Comparison of ENCODE assay signal across 8 mouse cellular contexts in genomic region chr19:40405808-40406207, GRCm38 (mm10).
A peak's percentile ranks its signal among the peaks of the same experiment; 100 is the strongest.
DNase-seq lines count a peak whose midpoint lies in the region; ATAC-seq and TF ChIP-seq lines count a peak whose summit lies in the region.

No protein-coding gene starts in this region.

- DNase-seq in adrenal gland, adult 2 months = peak; percentile 22
- DNase-seq in adrenal gland, postnatal 36 days = no peak
- DNase-seq in lung, adult 18-20 months = no peak
- peak; percentile 62 to 75 for DNase-seq in kidney, postnatal 25 days
- no peak for DNase-seq in stomach, postnatal 0 days (ENCODE audit: low spot score)
- DNase-seq in midbrain, postnatal 0 days (ENCODE audit: low spot score) = no peak
- DNase-seq in gastrocnemius, postnatal 36 days = no peak

- no peak for TF ChIP-seq CTCF in stomach, postnatal 0 days (IDR thresholded peaks at IDR 0.05; ENCODE audit: low read depth)
- no peak for TF ChIP-seq CTCF in midbrain, postnatal 0 days (IDR thresholded peaks at IDR 0.05)

- H3K4me1 ChIP-seq in lung, embryonic 16.5 days (replicated peaks; ENCODE audit: control insufficient read depth, insufficient read depth, low read length) = peaks cover 20% of the 10 kb centered on the region
- peaks cover 5% of the 10 kb centered on the region; the same call in 1 of the 2 replicates for H3K4me1 ChIP-seq in stomach, postnatal 0 days (replicated peaks; ENCODE audit: control insufficient read depth, insufficient read depth)
- H3K4me1 ChIP-seq in midbrain, postnatal 0 days (ENCODE audit: insufficient read depth, low read length) = peaks cover 2% of the 10 kb centered on the region; the same call in 1 of the 2 replicates

- no peaks in the 10 kb centered on the region for H3K36me3 ChIP-seq in lung, embryonic 16.5 days (ENCODE audit: control insufficient read depth, insufficient read depth, low read length)
- no peaks in the 10 kb centered on the region for H3K36me3 ChIP-seq in stomach, postnatal 0 days (ENCODE audit: control insufficient read depth, insufficient read depth, low read length)
- H3K36me3 ChIP-seq in midbrain, postnatal 0 days (ENCODE audit: insufficient read depth, low read length) = no peaks in the 10 kb centered on the region

- ATAC-seq in lung, embryonic 16.5 days (ENCODE audit: low read depth) = peak; percentile 11; the same call in 1 of the 2 replicates
- ATAC-seq in stomach, postnatal 0 days (ENCODE audit: low FRiP score, low TSS enrichment) = no peak
- no peak for ATAC-seq in midbrain, postnatal 0 days (ENCODE audit: low FRiP score)

- intact Hi-C loops in gastrocnemius, postnatal 36 days (cut with DNase I) = no loop called here

- peak overlapping the region; percentile 13; the same call in 1 of the 2 replicates for H3K4me2 ChIP-seq in lung, embryonic 16.5 days (ENCODE audit: low read depth, low read length)
- no peak overlapping the region for H3K4me2 ChIP-seq in stomach, postnatal 0 days (replicated peaks; ENCODE audit: low read depth)
- no peak overlapping the region for H3K4me2 ChIP-seq in midbrain, postnatal 0 days (ENCODE audit: low read depth, low read length, poor library complexity, severe bottlenecking)

- no peaks in the 10 kb centered on the region for H3K9me3 ChIP-seq in lung, embryonic 16.5 days (ENCODE audit: control insufficient read depth, low read length)
- H3K9me3 ChIP-seq in stomach, postnatal 0 days (ENCODE audit: control insufficient read depth, low read length) = no peaks in the 10 kb centered on the region
- H3K9me3 ChIP-seq in midbrain, postnatal 0 days (ENCODE audit: low read length) = no peaks in the 10 kb centered on the region

- H3K27ac ChIP-seq in lung, embryonic 16.5 days (ENCODE audit: low read length) = peak overlapping the region; percentile 73
- peak overlapping the region; percentile 89 for H3K27ac ChIP-seq in stomach, postnatal 0 days (replicated peaks)
- no peak overlapping the region; the same call in 1 of the 2 replicates for H3K27ac ChIP-seq in midbrain, postnatal 0 days (ENCODE audit: low read depth, low read length)

- H3K9ac ChIP-seq in lung, embryonic 16.5 days (ENCODE audit: low read length) = no peak overlapping the region
- no peak overlapping the region for H3K9ac ChIP-seq in stomach, postnatal 0 days (ENCODE audit: low read length)
- no peak overlapping the region for H3K9ac ChIP-seq in midbrain, postnatal 0 days (replicated peaks; ENCODE audit: low read length, poor library complexity, severe bottlenecking)

- H3K4me3 ChIP-seq in lung, embryonic 16.5 days (ENCODE audit: low read length) = no peak overlapping the region
- no peak overlapping the region for H3K4me3 ChIP-seq in stomach, postnatal 0 days (ENCODE audit: low read depth, low read length)
- H3K4me3 ChIP-seq in midbrain, postnatal 0 days (ENCODE audit: low read depth, low read length) = no peak overlapping the region

- H3K27me3 ChIP-seq in lung, embryonic 16.5 days (ENCODE audit: control insufficient read depth, insufficient read depth, low read depth, low read length) = no peaks in the 10 kb centered on the region
- H3K27me3 ChIP-seq in stomach, postnatal 0 days (ENCODE audit: control insufficient read depth, insufficient read depth, low read length) = no peaks in the 10 kb centered on the region
- no peaks in the 10 kb centered on the region for H3K27me3 ChIP-seq in midbrain, postnatal 0 days (ENCODE audit: insufficient read depth, low read length)

- no peak for TF ChIP-seq EP300 in stomach, postnatal 0 days (optimal IDR thresholded peaks at IDR 0.05)

- WGBS in lung, embryonic 16.5 days = 26% methylated on average over 11 of the region's 11 CpGs
- 31% methylated on average over 11 of the region's 11 CpGs for WGBS in stomach, postnatal 0 days
- WGBS in midbrain, postnatal 0 days = 80% methylated on average over 11 of the region's 11 CpGs

Comparison
In these comparisons a context has a peak if more than half of its experiments do, and no peak if none do; other contexts are left out.
1. DNase-seq: peak in adrenal gland, adult 2 months (single experiment) and kidney, postnatal 25 days (2 of 2); none in adrenal gland, postnatal 36 days (0 of 2), lung, adult 18-20 months (0 of 2), stomach, postnatal 0 days (single experiment), midbrain, postnatal 0 days (single experiment) and gastrocnemius, postnatal 36 days (0 of 2).